Mouse (Mus musculus): ENCODE data around the gene Skint9. TPM values are rescaled to one million over a fixed set of nuclear protein-coding genes. Genes with fewer than 3 reads are reported as not detected.
"Not testable (repeated sequence)": the region's sequence is repeated elsewhere in the genome, so short reads cannot be mapped to it uniquely, and the experiment has no call there.

Gene Skint9
- not detected in 2 replicates for polyA plus RNA-seq (2015; fragmentation: Nextera tagmentation; extraction: Ambion mirVana)

- H3K9me3 ChIP-seq, result peaks cover 33% of the 10 kb centered on the region
- no peak within 1 kb of the TSS for H3K4me3 ChIP-seq
- H3K36me3 ChIP-seq (replicated peaks), result no peaks in the 10 kb centered on the region
- no peak within 1 kb of the TSS for H3K27ac ChIP-seq
- H3K27me3 ChIP-seq (replicated peaks), result no peaks in the 10 kb centered on the region
- no peaks in the 10 kb centered on the region for H3K4me1 ChIP-seq
- no peak within 1 kb of the TSS for H3K4me2 ChIP-seq
- no peak for ATAC-seq (replicated peaks)
- H3K9ac ChIP-seq, result no peak within 1 kb of the TSS
Measured at GRCm38 (mm10) chr4:112433885-112434284, at the start of gene Skint9. TSS of gene Skint9 (minus strand) at chr4:112433985.

DNA sequence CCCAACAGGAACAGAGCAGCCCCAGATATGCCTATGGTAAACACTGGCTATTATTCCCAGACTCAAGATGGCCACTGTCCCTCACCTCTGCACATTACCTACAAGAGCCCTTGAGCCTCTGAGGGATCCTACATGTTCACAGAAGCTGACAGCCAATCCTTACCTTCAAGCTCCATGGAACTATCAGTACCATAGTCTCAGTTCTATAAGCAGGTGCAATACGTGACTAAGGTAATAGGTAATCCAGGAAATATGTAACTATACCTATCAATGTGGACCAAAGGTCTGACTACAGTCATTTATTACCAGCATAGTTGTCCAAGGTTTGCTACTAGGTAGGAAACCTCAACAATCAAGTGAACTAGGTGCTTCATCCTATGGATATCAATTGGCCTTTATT is 1.1 kb downstream of the Skint9 start:
- H3K27ac ChIP-seq, result no peak overlapping the region
- no peak for ATAC-seq (replicated peaks)
- H3K4me3 ChIP-seq, result no peak overlapping the region
- 79% methylated on average over 1 of the region's 1 CpGs for WGBS
- peaks cover 28% of the 10 kb centered on the region for H3K9me3 ChIP-seq
- H3K9ac ChIP-seq, result no peak overlapping the region
- no peak overlapping the region for H3K4me2 ChIP-seq
- no peaks in the 10 kb centered on the region for H3K36me3 ChIP-seq (replicated peaks)
- no peaks in the 10 kb centered on the region for H3K27me3 ChIP-seq (replicated peaks)
- H3K4me1 ChIP-seq, result no peaks in the 10 kb centered on the region

GRCm38 (mm10) chr4:112432223-112432622 is 1.6 kb downstream of the Skint9 start:
- Histone ChIP-seq H3K4me3 (no peak overlapping the region), H3K9ac (no peak overlapping the region), H3K27ac (no peak overlapping the region), H3K4me2 (no peak overlapping the region), H3K27me3 (replicated peaks) (no peaks in the 10 kb centered on the region), H3K36me3 (replicated peaks) (no peaks in the 10 kb centered on the region), H3K4me1 (no peaks in the 10 kb centered on the region), H3K9me3 (peaks cover 23% of the 10 kb centered on the region)
- no peak for ATAC-seq (replicated peaks)

DNA sequence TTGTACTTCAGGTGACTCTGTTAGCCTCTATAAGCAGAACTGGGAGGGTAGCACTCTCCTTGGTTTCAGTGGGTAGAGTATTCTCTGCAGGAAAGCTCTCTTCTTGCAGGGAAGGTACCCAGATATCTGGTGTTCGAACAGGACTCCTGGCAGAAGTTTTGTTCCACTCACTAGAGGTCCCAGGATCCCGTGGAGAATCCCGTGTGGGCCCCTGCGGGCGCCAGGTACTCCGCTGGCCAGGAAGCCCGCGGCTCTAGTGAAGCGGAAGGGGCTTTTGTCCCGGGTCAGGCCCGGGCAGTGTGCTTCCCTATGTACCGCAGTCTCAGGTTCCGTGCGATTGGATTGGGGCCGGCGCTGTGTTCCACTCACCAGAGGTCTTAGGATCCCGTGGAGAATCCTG is 84.7 kb downstream of the Skint9 start:
- not testable (repeated sequence) for ATAC-seq (replicated peaks); H3K4me1 ChIP-seq; H3K36me3 ChIP-seq (replicated peaks); H3K27me3 ChIP-seq (replicated peaks); H3K4me3 ChIP-seq; H3K4me2 ChIP-seq; H3K27ac ChIP-seq; H3K9ac ChIP-seq; H3K9me3 ChIP-seq
- WGBS, result 91% methylated on average over 17 of the region's 17 CpGs

Other genes starting within 250 kb of the Skint9 start
- gene Skint3, start 201.7 kb downstream of the Skint9 start, polyA plus RNA-seq (2015; fragmentation: Nextera tagmentation; extraction: Ambion mirVana), result not detected in 2 replicates
- gene Skint2, start 123.2 kb upstream of the Skint9 start, polyA plus RNA-seq (2015; fragmentation: Nextera tagmentation; extraction: Ambion mirVana), result not detected in 2 replicates